Mouse (Mus musculus) cerebellum, adult 18-20 months (tissue): ENCODE measurements around the gene Art4.

Experiments
- DNase-seq, 2 experiments: peaks; one replicate each; pipeline ENCODE4 v3.0.0; 2021

Art4 gene

GRCm38 (mm10) chr6:136865360-136865759 lies 7.8 kb upstream of the Art4 start:
- no peak for DNase-seq

GRCm38 (mm10) chr6:136861020-136861419 lies 3.5 kb upstream of the Art4 start:
- peak in 1 of 2 experiments; percentile 6 for DNase-seq

GRCm38 (mm10) chr6:136858420-136858819 lies 887 bp upstream of the Art4 start:
- no peak for DNase-seq

- DNase-seq: no peak
Measured at GRCm38 (mm10) chr6:136857873-136858260, 334 bp upstream of the Art4 start.

GRCm38 (mm10) chr6:136856071-136856636 lies 1.4 kb downstream of the Art4 start:
- DNase-seq: no peak

GRCm38 (mm10) chr6:136855183-136855582 lies 2.4 kb downstream of the Art4 start:
- no peak for DNase-seq

GRCm38 (mm10) chr6:136854361-136854781 lies 3.2 kb downstream of the Art4 start:
- DNase-seq: no peak

- no peak for DNase-seq
Measured at GRCm38 (mm10) chr6:136852762-136853161, 4.8 kb downstream of the Art4 start.

- no peak for DNase-seq
Measured at GRCm38 (mm10) chr6:136852348-136852747, 5.2 kb downstream of the Art4 start.

GRCm38 (mm10) chr6:136850267-136850666 lies 7.3 kb downstream of the Art4 start:
- DNase-seq: no peak

GRCm38 (mm10) chr6:136848971-136849370 lies 8.6 kb downstream of the Art4 start:
- no peak for DNase-seq

GRCm38 (mm10) chr6:136848399-136848798 lies 9.1 kb downstream of the Art4 start:
- no peak for DNase-seq

- peak; percentile 22 to 37 for DNase-seq
Measured at GRCm38 (mm10) chr6:136847790-136848189, 9.7 kb downstream of the Art4 start.

- DNase-seq: no peak
Measured at GRCm38 (mm10) chr6:136847267-136847666, 10.3 kb downstream of the Art4 start.

GRCm38 (mm10) chr6:136845706-136846480 lies 11.6 kb downstream of the Art4 start:
- no peak for DNase-seq

- no peak for DNase-seq
Measured at GRCm38 (mm10) chr6:136844903-136845302, 12.6 kb downstream of the Art4 start.

- no peak for DNase-seq
Measured at GRCm38 (mm10) chr6:136837323-136837722, 20.2 kb downstream of the Art4 start.

- DNase-seq: no peak
Measured at GRCm38 (mm10) chr6:136835352-136835751, 22.2 kb downstream of the Art4 start, which contains the start of gene Smco3. Gene Smco3, minus strand, starts transcription at chr6:136835452.

GRCm38 (mm10) chr6:136831712-136832111 lies 25.8 kb downstream of the Art4 start:
- DNase-seq: no peak

- DNase-seq: peak in 1 of 2 experiments; percentile 16
Measured at GRCm38 (mm10) chr6:136828681-136829080, 28.9 kb downstream of the Art4 start.

GRCm38 (mm10) chr6:136827881-136828561 lies 29.5 kb downstream of the Art4 start, which contains the start of gene Wbp11:
Gene Wbp11, minus strand, starts transcription at chr6:136828233.
- peak; percentile 95 to 97 for DNase-seq

GRCm38 (mm10) chr6:136827516-136827880 lies 30.0 kb downstream of the Art4 start, which contains the start of gene BC049715:
Gene BC049715, plus strand, starts transcription at chr6:136827626.
- no peak for DNase-seq

GRCm38 (mm10) chr6:136827116-136827515 lies 30.4 kb downstream of the Art4 start:
- DNase-seq: no peak

- DNase-seq: no peak
Measured at GRCm38 (mm10) chr6:136824987-136825386, 32.5 kb downstream of the Art4 start.
